Mouse (Mus musculus): ENCODE results near the gene Alkbh1. TPM values are rescaled to one million over a fixed set of nuclear protein-coding genes. Genes with fewer than 3 reads are reported as not detected.
"Not testable (repeated sequence)": the region's sequence is repeated elsewhere in the genome, so short reads cannot be mapped to it uniquely, and the experiment has no call there.

The Alkbh1 gene
- 10 to 100 TPM; 16.7 to 18.5 TPM for total RNA-seq (2021)
- long read RNA-seq, experiment 1, transcript Alkbh1-209 (6 exons, 3,857 nt), result major isoform, 8 of 18 reads
- long read RNA-seq, experiment 1, partial matches to known transcripts, result 0 of 18 reads
- long read RNA-seq, experiment 1, other reads (novel, unspliced or antisense), result 4 of 18 reads
- long read RNA-seq, experiment 2, transcript Alkbh1-209 (6 exons, 3,857 nt), result major isoform, 8 of 17 reads
- long read RNA-seq, experiment 2, partial matches to known transcripts, result 0 of 17 reads
- long read RNA-seq, experiment 2, other reads (novel, unspliced or antisense), result 4 of 17 reads

DNA sequence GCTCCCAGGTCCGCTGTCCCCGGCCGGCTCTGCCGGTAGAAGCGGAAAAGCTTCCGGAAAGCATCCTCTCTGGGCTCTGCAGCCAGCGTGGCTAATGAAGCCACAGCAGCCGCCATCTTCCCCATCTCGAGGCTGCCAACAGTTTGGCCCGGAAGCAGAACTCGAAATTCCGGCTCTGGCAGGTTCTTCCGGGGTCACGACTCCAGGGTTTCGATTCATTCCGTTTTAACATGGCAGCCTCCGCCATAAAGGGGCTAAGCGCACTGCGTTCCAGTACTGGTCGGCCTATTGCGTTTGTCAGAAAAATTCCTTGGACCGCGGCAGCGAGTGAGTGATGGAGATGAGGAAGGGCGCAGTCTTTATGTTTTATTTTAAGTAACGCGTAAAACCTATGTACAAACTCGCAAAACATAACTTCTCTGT lies at the start of gene Alkbh1, which contains the start of gene Slirp:
Gene Alkbh1, minus strand, starts transcription at position 318 of the 423 bp plus-strand sequence.
Gene Slirp, plus strand, starts transcription at position 197 of the 423 bp plus-strand sequence.
- DNase-seq (ENCODE audit: low spot score in 2 of 2), result peak; percentile 91 to 96

DNA sequence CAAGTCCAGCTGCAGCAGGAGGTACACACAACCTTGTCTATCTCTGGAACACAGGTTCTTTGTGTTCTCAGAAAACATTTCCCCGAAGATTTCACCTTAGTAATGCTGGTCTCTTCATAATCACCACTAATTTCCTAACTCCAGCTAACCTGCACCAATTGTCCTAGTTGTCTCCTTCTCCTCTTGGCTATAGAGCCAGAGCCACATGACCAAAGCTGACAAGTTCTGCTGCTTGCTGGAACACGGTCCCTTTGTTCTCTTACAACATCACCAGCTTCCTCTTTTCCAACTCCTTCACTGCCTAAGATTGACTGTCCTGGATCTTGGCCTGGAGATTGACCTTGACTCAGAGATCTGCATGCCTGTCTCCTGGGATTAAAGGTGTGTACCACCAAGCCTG lies 44.9 kb upstream of the Alkbh1 start:
- not testable (repeated sequence) for DNase-seq (ENCODE audit: low spot score in 2 of 2)

DNA sequence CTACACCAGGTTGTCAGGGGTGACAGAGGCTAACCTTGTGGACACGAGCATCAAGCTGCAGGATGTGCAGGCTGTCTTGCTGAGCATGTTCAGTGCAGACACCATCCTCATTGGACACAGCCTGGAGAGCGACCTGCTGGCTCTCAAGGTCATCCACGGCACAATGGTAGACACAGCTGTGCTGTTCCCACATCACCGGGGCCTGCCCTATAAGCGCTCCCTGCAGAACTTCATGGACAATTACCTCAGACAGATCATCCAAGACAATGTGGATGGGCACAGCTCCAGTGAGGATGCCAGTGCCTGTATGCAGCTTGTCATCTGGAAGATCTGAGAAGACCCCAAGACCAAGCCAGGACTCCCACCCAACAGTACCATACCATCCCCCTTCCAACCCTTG lies 38.7 kb upstream of the Alkbh1 start:
- not testable (repeated sequence) for DNase-seq (ENCODE audit: low spot score in 2 of 2)

GRCm38 (mm10) chr12:87474756-87475155 lies 30.9 kb upstream of the Alkbh1 start:
- no peak for DNase-seq (ENCODE audit: low spot score in 2 of 2)

- peak; percentile 93 to 97 for DNase-seq (ENCODE audit: low spot score in 2 of 2)
These were observed 28.4 kb upstream of the Alkbh1 start, which contains the start of gene Snw1 for GRCm38 (mm10) chr12:87471964-87472786. Gene Snw1 (minus strand): TSS chr12:87472274.

DNA sequence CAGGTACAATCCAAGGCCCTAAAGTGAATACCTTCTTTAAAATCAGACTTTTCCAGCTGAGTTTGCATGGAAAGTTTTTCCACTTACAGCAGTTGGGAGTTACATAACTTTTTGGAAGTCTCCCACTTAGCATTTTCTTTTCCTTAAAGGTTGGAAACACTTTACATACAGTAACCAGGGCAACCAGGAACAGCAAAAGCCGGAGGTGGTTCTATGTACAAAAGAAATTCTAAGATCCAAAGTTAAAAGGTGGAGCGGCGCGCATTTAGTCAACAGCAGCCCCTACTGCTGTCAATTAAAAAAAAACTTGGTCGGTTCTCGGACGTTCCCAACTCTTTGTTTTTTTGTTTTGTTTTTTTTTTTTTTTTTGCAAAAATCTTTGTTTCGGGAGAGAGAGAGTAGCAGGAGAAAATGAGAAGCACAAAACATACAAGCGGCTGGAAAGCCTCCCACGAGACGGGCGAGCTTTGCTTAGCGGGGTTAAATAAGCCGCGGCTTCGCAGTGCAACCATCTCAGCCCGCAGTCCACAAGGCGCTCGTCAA lies 27.7 kb upstream of the Alkbh1 start:
- no peak for DNase-seq (ENCODE audit: low spot score in 2 of 2)

- no peak for DNase-seq (ENCODE audit: low spot score in 2 of 2)
These were observed 26.7 kb upstream of the Alkbh1 start for GRCm38 (mm10) chr12:87470263-87471136.

DNA sequence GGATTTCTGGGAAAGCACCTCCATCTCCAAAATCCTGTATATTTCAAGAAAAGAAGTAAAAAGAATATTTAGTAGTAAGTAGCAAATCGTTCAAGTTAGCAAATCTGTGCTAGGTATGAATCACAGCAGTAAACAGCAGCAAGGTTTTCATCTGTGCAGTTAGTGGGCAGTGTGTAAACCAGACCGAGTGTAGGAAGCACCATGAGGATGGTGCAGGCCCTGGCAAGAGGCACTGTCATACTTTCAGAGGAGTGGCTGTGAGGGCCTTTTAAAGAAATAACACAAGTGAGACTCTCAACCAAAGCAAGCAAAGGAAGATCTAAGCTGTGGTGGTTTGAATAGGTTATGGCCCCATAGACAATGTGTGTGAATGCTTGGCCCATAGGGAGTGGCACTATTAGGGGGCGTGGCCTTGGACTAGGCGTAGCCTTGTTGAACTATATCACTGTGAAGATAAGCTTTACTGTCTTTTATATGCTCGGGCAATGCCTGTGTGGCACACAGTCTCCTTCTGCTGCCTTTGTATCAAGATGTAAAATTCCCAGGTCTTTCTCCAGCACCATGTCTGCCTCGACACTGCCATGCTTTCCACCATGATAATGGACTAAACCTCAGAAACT lies 21.0 kb upstream of the Alkbh1 start:
- DNase-seq (ENCODE audit: low spot score in 2 of 2), result no peak

GRCm38 (mm10) chr12:87449456-87449855 lies 5.6 kb upstream of the Alkbh1 start:
- DNase-seq (ENCODE audit: low spot score in 2 of 2), result no peak

DNA sequence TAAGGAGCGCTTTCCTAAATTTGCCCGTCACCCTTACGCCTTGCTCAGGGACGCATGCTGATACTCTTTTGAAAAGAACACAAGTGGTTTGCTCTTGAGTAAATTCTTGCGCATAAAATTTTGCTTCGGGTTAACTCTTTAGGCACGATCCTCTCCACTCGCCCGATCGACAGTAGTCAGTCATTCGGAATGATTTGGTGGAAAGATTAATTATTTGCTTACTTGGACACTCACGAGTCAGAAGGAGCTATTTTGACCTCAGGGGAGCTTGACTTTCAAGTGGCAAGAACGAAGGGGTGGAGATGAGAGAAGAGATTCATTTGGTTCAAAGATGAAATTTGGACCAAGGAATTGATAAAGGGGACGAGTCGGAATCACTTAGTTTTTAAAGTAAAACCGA lies 394 bp upstream of the Alkbh1 start:
- peak in 1 of 2 experiments; percentile 28 for DNase-seq (ENCODE audit: low spot score in 2 of 2)

GRCm38 (mm10) chr12:87443115-87443699 lies 610 bp downstream of the Alkbh1 start:
- DNase-seq (ENCODE audit: low spot score in 2 of 2), result no peak

GRCm38 (mm10) chr12:87442177-87443114 lies 1.4 kb downstream of the Alkbh1 start:
- DNase-seq (ENCODE audit: low spot score in 2 of 2), result no peak

GRCm38 (mm10) chr12:87428885-87429284 lies 14.9 kb downstream of the Alkbh1 start:
- no peak for DNase-seq (ENCODE audit: low spot score in 2 of 2)

GRCm38 (mm10) chr12:87428295-87428694 lies 15.5 kb downstream of the Alkbh1 start:
- no peak for DNase-seq (ENCODE audit: low spot score in 2 of 2)

DNA sequence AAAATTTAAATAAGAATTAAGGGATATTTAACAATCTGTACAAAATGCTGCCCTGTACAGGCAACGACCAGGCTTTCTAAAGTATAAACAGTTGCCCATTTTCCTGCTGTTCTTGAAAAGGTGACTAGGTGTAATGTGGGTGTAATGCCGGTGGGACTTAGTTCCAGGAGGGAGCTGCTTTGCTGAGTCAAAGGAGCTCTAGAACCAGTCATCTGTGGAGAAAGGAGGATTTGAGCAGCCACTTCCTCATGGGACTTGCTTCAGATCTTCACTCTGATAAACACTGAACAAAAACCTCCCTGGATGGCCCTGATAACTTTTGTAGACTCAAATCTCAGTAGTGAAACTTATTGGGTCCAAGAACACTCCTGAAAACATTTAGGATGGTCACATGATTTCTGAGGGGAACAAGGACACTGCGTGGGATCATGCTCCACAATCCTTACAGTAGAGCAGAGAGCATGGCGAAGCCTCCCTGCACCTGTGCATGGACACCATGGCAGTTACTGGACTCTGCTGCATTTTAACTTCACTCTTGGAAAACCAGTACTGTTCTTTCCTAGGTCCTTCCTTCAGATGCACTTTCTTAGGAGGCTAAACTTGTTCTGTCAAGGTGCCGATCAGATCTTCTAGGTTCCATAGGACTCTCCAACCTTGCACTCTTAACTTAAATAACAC lies 17.3 kb downstream of the Alkbh1 start:
- DNase-seq (ENCODE audit: low spot score in 2 of 2), result no peak

DNA sequence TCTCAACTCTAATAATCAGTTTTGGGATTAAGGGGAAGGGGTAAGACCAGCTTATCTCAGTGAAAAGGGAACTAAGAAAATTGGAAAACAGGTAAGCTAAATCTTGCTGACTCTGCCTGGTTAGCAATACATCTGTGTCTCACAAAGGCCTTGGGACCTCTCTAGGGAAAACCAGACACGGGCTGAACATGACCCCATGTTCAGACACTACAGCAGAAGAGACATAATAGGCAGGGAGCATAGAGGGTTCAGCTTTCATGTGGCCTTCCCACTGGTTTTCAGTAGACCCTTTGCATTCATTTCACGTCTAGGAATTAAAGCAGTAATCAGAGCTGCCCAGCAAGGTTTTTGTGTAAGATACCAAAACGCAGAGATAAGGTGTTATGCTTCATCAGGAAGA lies 19.3 kb downstream of the Alkbh1 start:
- no peak for DNase-seq (ENCODE audit: low spot score in 2 of 2)

- DNase-seq (ENCODE audit: low spot score in 2 of 2), result no peak
These were observed 20.1 kb downstream of the Alkbh1 start for GRCm38 (mm10) chr12:87423700-87424099.

All from layer of hippocampus, postnatal 14 days (tissue).